Mouse (Mus musculus) erythroblast, embryonic 14.5 days (primary cell): ENCODE results near the gene Kif18b.

Source experiments
- GATA1 ChIP-seq: IDR thresholded peaks from 2 replicates; pipeline ENCODE4 v1.6.1; 2012; ENCODE audit warnings: low read length, inconsistent platforms, mixed read lengths
- TAL1 ChIP-seq: IDR thresholded peaks from 3 replicates; pipeline ENCODE4 v1.6.1; 2012; ENCODE audit warnings: low read length, inconsistent platforms, mixed read lengths

DNA sequence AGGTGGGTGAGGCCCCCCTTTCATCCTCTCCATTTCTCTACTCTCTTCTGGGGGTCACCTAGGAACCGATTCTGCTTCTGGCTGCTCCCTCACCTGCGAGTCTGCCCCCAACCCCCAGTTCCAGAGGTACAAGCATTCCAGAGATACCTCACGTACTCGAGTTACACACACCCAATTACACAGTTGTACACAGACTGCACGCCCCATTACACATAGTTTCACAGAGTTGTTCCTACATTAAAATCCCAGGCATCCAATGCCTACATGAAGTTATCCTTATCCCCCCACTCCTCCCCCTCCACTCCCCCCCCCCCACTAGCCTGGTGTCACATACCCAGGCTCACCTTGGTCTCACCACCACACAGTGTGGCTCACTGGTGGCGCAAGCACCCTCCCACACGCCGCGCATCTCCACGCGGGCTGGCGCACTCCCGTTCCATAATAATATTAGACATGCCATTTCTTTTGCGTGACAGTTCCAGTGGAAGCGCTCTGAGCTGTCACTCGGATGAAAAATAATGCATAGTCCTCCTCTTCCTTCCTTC is 39.7 kb upstream of the Kif18b start:
- TF ChIP-seq GATA1 (no peak), TAL1 (no peak)
